Mouse (Mus musculus) erythroblast, adult 5-6 weeks (primary cell): ENCODE results near the gene Itih5. TPM values are rescaled to one million over a fixed set of nuclear protein-coding genes. Genes with fewer than 3 reads are reported as not detected.

Experiments used
- ATAC-seq: replicated peaks from 2 replicates; pipeline ENCODE4 v1.8.0; 2016; ENCODE audit warnings: moderate number of reproducible peaks, mild to moderate bottlenecking, moderate TSS enrichment, inconsistent platforms; ENCODE audit not compliant: poor library complexity, low FRiP score, severe bottlenecking
- total RNA-seq, 2 experiments: library from RNA; stranded (forward) in 1 of 2; stranded (reverse) in 1 of 2; fragments of 150-400 nt in 1 of 2; fragments of 200-764, 138-1000 nt in 1 of 2; gene quantifications; 2 replicates each; pipeline versions ENCODE4 v1.2.3 to v1.2.4; 2015 to 2017; ENCODE audit warnings: low replicate concordance in 2 of 2

The Itih5 gene
- total RNA-seq, 2 experiments from 2014 or later: 1.9 to 2.9 TPM

DNA sequence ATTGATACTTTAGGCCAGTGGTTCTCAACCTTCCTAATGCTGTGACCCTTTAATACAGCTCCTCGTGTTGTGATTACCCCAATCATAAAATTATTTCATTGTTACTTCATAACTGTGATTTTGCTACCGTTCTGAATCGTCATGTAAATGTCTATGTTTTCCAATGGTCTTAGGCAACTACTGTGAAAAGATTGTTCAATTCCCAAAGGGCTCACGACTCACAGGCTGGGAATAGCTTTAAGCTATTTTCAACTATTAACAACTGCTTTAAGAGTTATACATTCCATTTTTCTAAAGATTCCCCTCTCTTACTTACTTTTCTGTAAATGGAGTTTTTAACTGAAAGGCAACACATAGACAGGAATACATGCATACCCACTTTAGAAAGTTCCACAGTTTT is 8.6 kb downstream of the Itih5 start:
- no peak for ATAC-seq

- ATAC-seq: no peak
Measured at GRCm38 (mm10) chr2:10166635-10167034, 13.3 kb downstream of the Itih5 start.

DNA sequence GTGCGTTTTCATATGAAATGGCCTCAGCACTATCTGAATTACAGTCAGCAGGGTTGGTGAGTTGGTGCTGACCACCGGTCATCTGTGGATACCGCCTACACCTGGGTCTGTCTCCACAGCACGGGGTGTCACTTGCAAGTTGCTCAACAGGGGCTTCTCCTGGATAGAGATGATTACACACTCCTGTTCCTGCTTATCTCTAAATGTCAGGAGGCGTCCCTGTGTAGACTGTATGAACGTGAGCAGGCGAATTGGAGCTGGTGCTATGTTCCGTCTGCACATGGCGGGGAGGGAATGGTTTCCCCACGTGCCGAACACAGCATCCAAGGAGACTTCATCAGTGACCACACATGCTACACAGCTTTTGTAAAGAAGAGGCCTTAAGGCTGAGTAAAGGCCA is 13.9 kb downstream of the Itih5 start:
- no peak for ATAC-seq

DNA sequence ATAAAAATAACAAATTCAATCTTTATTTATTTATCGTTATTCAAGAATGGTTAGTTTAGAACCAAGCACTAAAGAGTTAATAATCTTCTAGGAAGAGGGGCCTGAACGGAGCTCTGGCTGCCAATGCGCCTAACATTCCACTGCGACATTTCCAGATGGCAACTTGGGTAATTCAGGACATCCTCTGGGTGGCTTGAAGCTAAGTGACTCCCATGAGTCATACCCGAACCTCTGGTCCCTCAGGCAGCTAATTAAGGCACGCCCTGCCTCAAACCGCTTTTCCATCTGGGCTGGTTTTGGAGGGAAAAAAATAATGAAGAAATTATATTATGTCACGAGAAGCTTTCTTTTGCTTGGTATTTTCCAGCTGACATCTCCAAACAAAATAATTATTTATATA is 14.6 kb downstream of the Itih5 start:
- ATAC-seq: no peak

DNA sequence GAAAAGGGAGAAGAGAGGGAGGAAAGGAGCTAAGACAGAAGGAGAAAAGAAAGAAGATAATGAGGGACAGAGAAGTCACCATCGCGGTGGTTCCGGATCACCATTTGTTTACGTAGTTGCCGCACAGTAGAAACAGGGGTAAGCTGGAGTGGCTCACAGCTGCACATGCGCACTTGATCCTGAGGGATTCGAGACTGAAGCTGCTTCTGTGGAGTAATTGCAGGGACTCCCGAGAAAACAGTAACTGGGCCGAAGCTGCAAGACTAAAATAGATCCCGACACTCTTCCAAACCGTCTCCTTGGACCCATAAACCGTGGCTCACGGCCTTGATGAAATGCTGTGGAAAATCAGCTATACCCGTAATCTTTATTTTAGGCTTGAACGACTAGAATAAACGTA is 16.6 kb downstream of the Itih5 start:
- no peak for ATAC-seq

DNA sequence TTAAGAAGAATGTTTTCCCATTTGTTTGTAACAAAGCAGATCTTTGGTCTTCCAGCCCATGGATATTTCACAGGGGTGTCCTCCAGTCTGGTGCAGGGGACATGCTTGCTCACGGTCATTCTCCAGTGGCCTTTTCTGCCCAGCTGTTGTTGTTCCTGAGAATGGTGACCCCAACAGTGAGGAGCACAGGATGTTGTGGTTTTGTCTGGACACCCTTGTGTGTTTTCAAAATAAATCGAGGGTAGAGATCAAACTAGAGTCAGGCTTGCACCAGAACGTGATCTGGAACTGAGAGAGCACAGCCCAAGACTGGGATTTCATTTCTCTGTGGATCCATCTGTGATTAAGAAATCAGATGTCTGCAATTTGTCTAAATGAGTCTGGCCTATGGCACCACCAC is 40.2 kb downstream of the Itih5 start:
- ATAC-seq: no peak

GRCm38 (mm10) chr2:10195162-10195561 is 41.8 kb downstream of the Itih5 start:
- no peak for ATAC-seq

GRCm38 (mm10) chr2:10199326-10199725 is 46.0 kb downstream of the Itih5 start:
- no peak for ATAC-seq

DNA sequence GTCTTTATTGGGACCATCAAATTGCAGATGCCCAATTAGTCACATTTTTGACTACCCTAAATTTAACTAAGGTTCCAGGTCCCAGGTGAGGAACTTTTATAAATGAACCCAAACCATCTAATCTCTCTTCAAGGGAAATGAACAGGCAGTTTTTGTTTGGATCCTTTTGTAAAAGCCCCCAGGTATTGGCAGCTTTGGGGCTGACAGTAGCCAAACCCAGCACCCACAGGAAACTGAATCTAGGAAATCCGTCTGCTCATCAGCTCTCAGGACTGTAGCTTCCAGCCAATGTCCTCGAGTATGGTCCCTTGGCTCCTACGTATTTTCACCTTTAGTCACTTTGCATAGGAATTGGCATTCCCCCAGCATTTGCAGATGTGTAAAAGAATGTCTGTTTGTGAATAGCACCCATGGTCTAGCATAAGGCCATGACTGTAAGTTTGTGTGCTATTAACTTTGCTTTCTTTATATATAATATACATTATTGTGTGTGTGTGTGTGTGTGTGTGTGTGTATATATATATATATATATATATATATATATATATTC is 47.4 kb downstream of the Itih5 start:
- no peak for ATAC-seq

GRCm38 (mm10) chr2:10204301-10204700 is 50.9 kb downstream of the Itih5 start:
- no peak for ATAC-seq

DNA sequence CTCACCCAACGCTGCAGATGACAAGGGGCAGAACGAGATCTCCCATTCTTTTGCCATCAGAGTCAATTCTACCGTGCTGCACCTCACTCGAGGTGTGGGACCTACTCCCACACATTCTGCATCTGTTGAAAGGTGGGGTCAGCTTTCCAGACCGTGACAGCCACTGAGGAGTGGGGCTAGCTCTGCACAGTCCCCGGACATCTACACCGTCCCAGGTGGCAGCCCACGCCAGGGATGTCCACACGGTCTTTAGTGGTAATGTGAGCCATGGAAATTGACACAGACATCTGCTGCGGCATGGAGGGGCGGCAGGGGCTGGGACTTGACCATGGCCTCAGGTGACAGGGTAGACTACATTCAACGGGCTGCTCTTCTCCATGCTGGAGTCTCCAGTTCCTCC is 60.1 kb downstream of the Itih5 start:
- no peak for ATAC-seq

DNA sequence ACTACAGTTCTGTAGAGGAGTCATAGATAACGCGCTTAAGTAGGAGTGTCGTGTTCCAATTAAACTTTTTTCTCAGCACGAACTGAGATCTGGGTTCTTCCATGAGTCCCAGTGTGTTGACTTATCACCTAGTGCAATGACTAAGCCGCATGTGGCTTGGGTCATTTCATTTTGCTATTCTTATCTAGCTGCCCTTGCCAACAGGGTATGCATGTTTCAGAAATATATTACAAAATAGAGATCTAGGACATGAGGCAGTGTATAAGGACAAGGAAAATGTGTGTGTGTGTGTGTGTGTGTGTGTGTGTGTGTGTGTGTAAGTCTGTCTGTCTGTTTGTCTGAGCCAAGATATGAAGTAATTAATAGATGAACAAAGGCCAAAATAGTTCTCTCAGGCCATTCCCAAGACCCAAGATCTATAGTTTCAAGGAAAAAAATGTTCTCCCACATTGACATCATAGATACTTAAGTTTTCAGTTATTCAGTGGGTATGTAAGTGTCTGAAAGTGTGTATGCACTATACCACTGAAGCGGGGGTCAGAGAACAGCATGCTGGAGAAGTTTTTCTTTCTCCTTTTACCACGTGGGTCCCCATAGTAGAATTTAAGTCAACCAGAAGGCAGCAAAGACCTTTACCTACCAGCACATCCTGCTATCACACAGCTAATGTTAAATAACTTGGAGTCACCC is 62.6 kb downstream of the Itih5 start:
- no peak for ATAC-seq

GRCm38 (mm10) chr2:10216566-10217247 is 63.3 kb downstream of the Itih5 start:
- no peak for ATAC-seq

DNA sequence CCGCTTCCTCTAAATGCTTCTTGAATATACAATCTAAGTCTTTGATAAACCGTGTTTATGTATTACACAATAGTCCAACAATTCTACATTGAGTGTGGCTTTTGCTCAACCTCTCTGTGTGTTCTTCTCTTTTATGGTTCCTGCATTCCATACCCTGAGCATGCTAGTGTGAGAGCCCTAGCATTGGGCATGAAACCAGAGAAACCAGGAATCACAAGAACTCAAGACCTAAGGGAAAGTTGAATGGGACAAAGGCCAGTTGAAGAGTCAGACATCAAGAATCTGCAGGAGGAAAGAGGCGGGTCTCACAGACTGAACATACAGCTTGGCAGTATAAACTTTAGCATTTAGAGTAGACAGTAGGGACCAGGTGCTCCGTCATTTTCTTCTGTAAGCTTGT is 68.5 kb downstream of the Itih5 start:
- no peak for ATAC-seq

- no peak for ATAC-seq
Measured at GRCm38 (mm10) chr2:10226907-10227306, 73.5 kb downstream of the Itih5 start.

GRCm38 (mm10) chr2:10231971-10232370 is 78.6 kb downstream of the Itih5 start:
- no peak for ATAC-seq

DNA sequence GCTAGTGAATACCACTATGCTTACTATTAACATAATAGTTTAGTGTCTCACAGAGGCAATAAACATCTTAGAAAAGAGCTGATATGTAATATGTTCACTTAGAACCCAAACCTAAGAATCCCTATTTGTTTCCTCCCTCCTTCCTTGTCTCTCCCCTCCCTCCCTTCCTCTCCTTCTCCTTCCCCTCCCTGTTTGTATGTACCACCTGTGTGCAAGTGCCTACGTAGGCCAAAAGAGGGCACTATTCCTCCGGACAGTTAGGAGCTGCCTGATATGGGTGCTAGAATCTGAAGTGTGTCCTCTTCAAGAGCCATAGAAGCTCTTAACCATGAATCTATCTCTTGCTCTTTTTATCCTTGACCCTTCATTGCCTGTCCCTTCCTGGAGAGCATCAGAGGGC is 83.2 kb downstream of the Itih5 start:
- no peak for ATAC-seq

DNA sequence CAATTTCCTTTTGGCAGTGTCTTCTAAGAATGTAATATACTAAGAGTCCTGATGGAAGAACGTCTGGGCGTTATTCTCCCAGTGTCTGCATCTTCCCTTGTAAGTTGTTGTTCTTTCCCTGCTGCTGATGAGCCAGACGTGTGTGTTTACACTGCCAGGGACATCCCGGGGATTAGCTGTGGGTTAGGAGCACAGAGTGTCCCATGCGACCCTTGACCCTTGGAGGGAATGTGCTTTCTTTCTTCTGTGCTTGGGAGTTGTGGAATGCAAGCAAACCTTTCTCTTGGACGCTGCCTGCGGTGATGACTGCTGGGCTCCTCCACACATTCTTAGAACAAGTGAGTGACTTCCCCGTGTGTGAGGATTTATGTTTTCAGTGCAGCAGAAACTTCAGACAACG is 89.6 kb downstream of the Itih5 start:
- ATAC-seq: no peak

DNA sequence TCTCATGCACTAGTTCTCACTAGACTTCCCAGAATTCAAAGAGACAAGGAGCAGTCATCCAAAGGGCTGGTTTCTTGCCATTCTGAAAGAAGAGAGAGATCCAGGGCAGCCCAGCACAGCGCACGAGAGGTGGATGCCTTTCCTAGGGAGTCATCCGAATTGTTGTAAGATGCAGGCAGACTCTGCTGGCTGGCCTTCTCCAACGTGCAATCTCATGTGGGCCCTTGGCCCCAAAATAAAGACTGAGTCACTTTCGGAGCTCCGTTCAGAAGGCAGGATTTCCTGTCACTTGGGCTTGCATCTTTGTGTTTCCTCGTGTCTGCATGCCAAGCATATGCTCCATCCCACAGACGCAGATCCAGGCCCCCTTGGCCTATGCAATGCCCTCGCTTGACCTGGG is 97.1 kb downstream of the Itih5 start:
- no peak for ATAC-seq

DNA sequence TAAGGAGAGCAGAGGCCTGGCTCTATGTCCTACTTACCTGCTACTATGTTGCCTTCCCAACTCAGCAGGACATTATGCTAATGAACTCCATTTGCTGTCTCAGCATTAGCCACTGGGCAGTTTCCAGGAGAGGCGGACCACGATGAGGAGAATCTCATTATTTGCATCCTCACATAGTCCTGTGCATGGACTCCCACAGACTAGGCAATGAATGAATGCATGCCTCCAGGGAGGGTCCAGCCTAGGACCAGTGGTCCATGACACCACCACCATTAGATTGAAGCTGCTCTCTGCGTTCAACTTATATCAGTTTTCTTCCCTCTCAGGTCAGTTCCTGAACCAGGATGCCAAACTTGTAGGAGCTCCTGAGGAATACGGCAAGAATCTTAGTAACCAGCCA is 97.6 kb downstream of the Itih5 start:
- no peak for ATAC-seq

GRCm38 (mm10) chr2:10251466-10251865 is 98.1 kb downstream of the Itih5 start:
- no peak for ATAC-seq

DNA sequence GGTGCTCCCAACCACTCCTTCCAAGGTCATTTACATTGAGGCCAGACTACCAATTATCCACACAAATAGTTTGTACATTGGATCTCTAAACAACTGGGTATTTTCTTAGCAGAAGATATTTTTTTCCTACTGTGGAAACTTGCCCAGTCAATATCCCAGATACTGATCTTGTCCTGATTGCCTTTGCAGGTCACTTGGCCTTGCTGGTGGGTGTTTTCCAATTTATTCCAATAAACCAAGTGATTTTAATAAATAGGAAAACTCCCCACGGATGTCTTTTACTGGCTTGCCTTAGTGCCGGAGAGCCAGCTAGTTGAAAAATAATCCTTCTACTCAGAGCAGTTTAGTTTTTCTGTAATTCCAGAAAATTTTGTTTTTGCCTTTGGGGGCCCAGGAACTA is 98.6 kb downstream of the Itih5 start:
- ATAC-seq: no peak
